In the genomic region with DNA sequence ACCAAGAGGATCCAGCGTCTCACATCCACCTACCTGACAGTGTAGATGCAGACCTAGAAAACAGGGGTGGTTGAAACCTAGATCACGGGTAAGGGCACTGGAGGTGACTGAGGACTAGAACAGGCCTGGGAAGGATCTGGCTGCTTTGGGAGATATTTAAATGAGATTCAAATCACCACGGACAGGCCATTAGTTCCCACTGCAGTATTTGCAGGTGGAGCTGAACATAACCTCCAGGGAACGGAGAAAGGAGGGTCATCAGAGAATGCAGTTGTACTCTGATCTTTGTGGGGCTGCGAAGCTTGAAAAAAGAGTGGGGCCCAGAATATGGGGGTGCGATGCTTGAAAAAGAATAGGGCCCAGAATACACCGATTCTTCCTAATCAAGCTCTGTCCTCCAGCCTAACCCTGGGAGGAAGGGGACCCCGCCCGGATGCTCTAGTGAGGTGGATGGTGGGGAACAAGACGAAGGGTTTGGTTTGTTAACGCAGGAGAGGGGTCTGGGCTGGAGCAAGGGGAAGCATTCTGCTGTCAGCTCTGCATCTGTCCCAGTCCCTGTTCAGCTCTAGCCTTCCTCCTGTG, we compare ENCODE assay signal across 8 mouse cellular contexts. TPM values are rescaled to one million over a fixed set of nuclear protein-coding genes. Genes with fewer than 3 reads are reported as not detected.
DNase-seq lines count a peak whose midpoint lies in the region; ATAC-seq and TF ChIP-seq lines count a peak whose summit lies in the region.

No protein-coding gene starts in this region.

- peaks cover 13% of the 10 kb centered on the region for H3K4me1 ChIP-seq in lung, adult 2 months (ENCODE audit: control insufficient read depth, insufficient read depth, low read length)
- H3K4me1 ChIP-seq in forebrain, embryonic 11.5 days (replicated peaks; ENCODE audit: control insufficient read depth, insufficient read depth, low read length) = peaks cover 16% of the 10 kb centered on the region; the same call in 1 of the 2 replicates
- H3K4me1 ChIP-seq in intestine, embryonic 16.5 days (ENCODE audit: control insufficient read depth, insufficient read depth, low read length) = peaks cover 32% of the 10 kb centered on the region
- peaks cover 49% of the 10 kb centered on the region for H3K4me1 ChIP-seq in neural tube, embryonic 13.5 days (replicated peaks)

- H3K4me2 ChIP-seq in forebrain, embryonic 11.5 days (ENCODE audit: low read depth, low read length, severe bottlenecking) = peak overlapping the region; percentile 83
- peak overlapping the region; percentile 100 for H3K4me2 ChIP-seq in intestine, embryonic 16.5 days (ENCODE audit: low read depth, low read length)
- peak overlapping the region; percentile 94 for H3K4me2 ChIP-seq in neural tube, embryonic 13.5 days

- H3K4me3 ChIP-seq in lung, adult 2 months (replicated peaks; ENCODE audit: extremely low read depth, low read depth, low read length) = peak overlapping the region; percentile 48
- H3K4me3 ChIP-seq in forebrain, embryonic 11.5 days (ENCODE audit: low read depth, low read length) = peak overlapping the region; percentile 48
- peak overlapping the region; percentile 33 for H3K4me3 ChIP-seq in intestine, embryonic 16.5 days (ENCODE audit: low read length)
- H3K4me3 ChIP-seq in neural tube, embryonic 13.5 days = peak overlapping the region; percentile 74

- H3K9me3 ChIP-seq in forebrain, embryonic 11.5 days (ENCODE audit: control insufficient read depth, low read length) = no peaks in the 10 kb centered on the region
- H3K9me3 ChIP-seq in intestine, embryonic 16.5 days (ENCODE audit: control insufficient read depth, low read length) = no peaks in the 10 kb centered on the region
- no peaks in the 10 kb centered on the region for H3K9me3 ChIP-seq in neural tube, embryonic 13.5 days

- no peak; the same call in 1 of the 2 replicates for ATAC-seq in forebrain, embryonic 11.5 days (replicated peaks; ENCODE audit: low FRiP score)
- no peak for ATAC-seq in intestine, embryonic 16.5 days
- ATAC-seq in neural tube, embryonic 13.5 days (ENCODE audit: low read depth) = peak; percentile 36
- ATAC-seq in cerebellum, adult (ENCODE audit: insufficient number of reproducible peaks, low FRiP score, low TSS enrichment) = no peak; the same call in 1 of the 2 replicates

- peaks cover 2% of the 10 kb centered on the region; the same call in 1 of the 2 replicates for H3K36me3 ChIP-seq in forebrain, embryonic 11.5 days (ENCODE audit: control insufficient read depth, insufficient read depth, low read length)
- H3K36me3 ChIP-seq in intestine, embryonic 16.5 days (ENCODE audit: control insufficient read depth, insufficient read depth, low read length) = peaks cover 12% of the 10 kb centered on the region
- peaks cover 56% of the 10 kb centered on the region for H3K36me3 ChIP-seq in neural tube, embryonic 13.5 days

- whole genome bisulfite sequencing in lung, adult 2 months = 47% methylated on average over 11 of the region's 11 CpGs
- 17% methylated on average over 11 of the region's 11 CpGs for WGBS in forebrain, embryonic 11.5 days
- 32% methylated on average over 11 of the region's 11 CpGs for WGBS in intestine, embryonic 16.5 days
- WGBS in neural tube, embryonic 13.5 days = 16% methylated on average over 11 of the region's 11 CpGs

- H3K27ac ChIP-seq in forebrain, embryonic 11.5 days (ENCODE audit: low read depth, low read length) = no peak overlapping the region
- H3K27ac ChIP-seq in intestine, embryonic 16.5 days (ENCODE audit: low read length) = no peak overlapping the region
- peak overlapping the region; percentile 86 for H3K27ac ChIP-seq in neural tube, embryonic 13.5 days (replicated peaks)

- no peak for TF ChIP-seq POLR2A in lung, adult 2 months (IDR thresholded peaks at IDR 0.05; ENCODE audit: borderline replicate concordance, extremely low read depth, low read depth, low read length)

- H3K27me3 ChIP-seq in forebrain, embryonic 11.5 days (ENCODE audit: control insufficient read depth, insufficient read depth, low read length) = peaks cover 16% of the 10 kb centered on the region
- no peaks in the 10 kb centered on the region for H3K27me3 ChIP-seq in intestine, embryonic 16.5 days (replicated peaks; ENCODE audit: control insufficient read depth, insufficient read depth, low read length)
- peaks cover 14% of the 10 kb centered on the region; the same call in 1 of the 2 replicates for H3K27me3 ChIP-seq in neural tube, embryonic 13.5 days

- no peak for DNase-seq in lung, adult 2 months
- DNase-seq in lung, postnatal 14 days = no peak
- DNase-seq in forebrain, embryonic 11.5 days (ENCODE audit: low spot score) = peak; percentile 50
- DNase-seq in frontal cortex, postnatal 25 days (ENCODE audit: low spot score in 2 of 2) = no peak
- no peak for DNase-seq in urinary bladder, postnatal 4 days (ENCODE audit: low spot score in 2 of 2)

- no peak for TF ChIP-seq CTCF in lung, adult 2 months (IDR thresholded peaks at IDR 0.05; ENCODE audit: insufficient read depth, low read length)

- peak overlapping the region; percentile 3; the same call in 1 of the 2 replicates for H3K9ac ChIP-seq in forebrain, embryonic 11.5 days (ENCODE audit: low read length)
- peak overlapping the region; percentile 51 for H3K9ac ChIP-seq in intestine, embryonic 16.5 days (ENCODE audit: low read depth, low read length)
- peak overlapping the region; percentile 92 for H3K9ac ChIP-seq in neural tube, embryonic 13.5 days

RNA-seq across cellular contexts. Expression of a gene that starts 0.5 kb away (rescaled TPM):
- polyA plus RNA-seq in lung, adult 2 months (2012; rRNA removed) = 56.3 and 61.3 TPM in 2 replicates
- 23.9 and 24.5 TPM in 2 replicates for polyA plus RNA-seq in forebrain, embryonic 11.5 days (2014; fragmentation: Nextera tagmentation; extraction: Ambion mirVana)
- 31.0 and 34.2 TPM in 2 replicates for polyA plus RNA-seq in intestine, embryonic 16.5 days (2015; fragmentation: Nextera tagmentation; extraction: Ambion mirVana)
- 83.4 and 91.9 TPM in 2 replicates for polyA plus RNA-seq in neural tube, embryonic 13.5 days (2015; fragmentation: Nextera tagmentation; extraction: Ambion mirVana)

RNA-seq across cellular contexts. Expression of a gene that starts 8.3 kb away (rescaled TPM):
- not detected in 2 replicates for polyA plus RNA-seq in lung, adult 2 months (2012; rRNA removed)
- polyA plus RNA-seq in forebrain, embryonic 11.5 days (2014; fragmentation: Nextera tagmentation; extraction: Ambion mirVana) = not detected in 2 replicates
- 0.09 TPM in 1 of 2 replicates, not detected in the other for polyA plus RNA-seq in intestine, embryonic 16.5 days (2015; fragmentation: Nextera tagmentation; extraction: Ambion mirVana)
- 0.15 TPM in 1 of 2 replicates, not detected in the other for polyA plus RNA-seq in neural tube, embryonic 13.5 days (2015; fragmentation: Nextera tagmentation; extraction: Ambion mirVana)

RNA-seq across cellular contexts. Expression of a gene that starts 9.2 kb away (rescaled TPM):
- polyA plus RNA-seq in lung, adult 2 months (2012; rRNA removed) = 81.2 and 128 TPM in 2 replicates
- 332 and 356 TPM in 2 replicates for polyA plus RNA-seq in forebrain, embryonic 11.5 days (2014; fragmentation: Nextera tagmentation; extraction: Ambion mirVana)
- polyA plus RNA-seq in intestine, embryonic 16.5 days (2015; fragmentation: Nextera tagmentation; extraction: Ambion mirVana) = 625 and 664 TPM in 2 replicates
- 329 and 357 TPM in 2 replicates for polyA plus RNA-seq in neural tube, embryonic 13.5 days (2015; fragmentation: Nextera tagmentation; extraction: Ambion mirVana)

RNA-seq across cellular contexts. Expression of a gene that starts 43.3 kb away (rescaled TPM):
- polyA plus RNA-seq in lung, adult 2 months (2012; rRNA removed) = 0.94 and 1.1 TPM in 2 replicates
- 2.1 and 2.8 TPM in 2 replicates for polyA plus RNA-seq in forebrain, embryonic 11.5 days (2014; fragmentation: Nextera tagmentation; extraction: Ambion mirVana)
- 148 and 174 TPM in 2 replicates for polyA plus RNA-seq in intestine, embryonic 16.5 days (2015; fragmentation: Nextera tagmentation; extraction: Ambion mirVana)
- polyA plus RNA-seq in neural tube, embryonic 13.5 days (2015; fragmentation: Nextera tagmentation; extraction: Ambion mirVana) = 0.14 and 0.46 TPM in 2 replicates

Comparison
In these comparisons a context has a peak if more than half of its experiments do, and no peak if none do; other contexts are left out.
1. H3K9ac ChIP-seq: peak in every context shown above with its lines; median percentile 92 in neural tube, embryonic 13.5 days; 51 in intestine, embryonic 16.5 days; 3 in forebrain, embryonic 11.5 days.